Mouse (Mus musculus): ENCODE results near the gene Scn4b.

Scn4b gene

GRCm38 (mm10) chr9:45138191-45139032 is at the start of gene Scn4b:
Gene Scn4b, plus strand, starts transcription at chr9:45138395.
- peak; percentile 82 for DNase-seq (ENCODE audit: low read depth, low spot score)

GRCm38 (mm10) chr9:45090811-45091210 is 47.4 kb upstream of the Scn4b start:
- DNase-seq (ENCODE audit: low read depth, low spot score) = no peak

DNA sequence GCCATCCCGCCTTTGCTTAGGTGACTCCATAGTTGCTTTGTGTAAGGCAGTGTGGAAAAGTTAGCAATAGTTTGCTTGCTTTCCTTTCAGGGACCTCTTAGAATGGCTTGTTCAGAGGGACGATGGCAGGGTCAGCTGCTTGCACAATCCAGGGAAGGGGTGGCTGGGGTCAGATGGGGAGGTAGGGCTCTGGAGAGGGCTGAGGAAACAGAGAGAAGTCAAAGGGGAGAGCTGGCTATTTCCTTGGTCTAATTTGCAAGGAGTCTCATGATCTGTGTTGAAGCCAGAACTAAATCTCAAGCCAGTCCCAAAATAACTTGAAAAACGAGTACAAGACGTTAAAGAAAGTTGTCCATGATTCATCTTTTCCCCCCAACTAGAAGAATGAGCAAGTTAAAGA is 45.6 kb upstream of the Scn4b start:
- no peak for DNase-seq (ENCODE audit: low read depth, low spot score)

DNA sequence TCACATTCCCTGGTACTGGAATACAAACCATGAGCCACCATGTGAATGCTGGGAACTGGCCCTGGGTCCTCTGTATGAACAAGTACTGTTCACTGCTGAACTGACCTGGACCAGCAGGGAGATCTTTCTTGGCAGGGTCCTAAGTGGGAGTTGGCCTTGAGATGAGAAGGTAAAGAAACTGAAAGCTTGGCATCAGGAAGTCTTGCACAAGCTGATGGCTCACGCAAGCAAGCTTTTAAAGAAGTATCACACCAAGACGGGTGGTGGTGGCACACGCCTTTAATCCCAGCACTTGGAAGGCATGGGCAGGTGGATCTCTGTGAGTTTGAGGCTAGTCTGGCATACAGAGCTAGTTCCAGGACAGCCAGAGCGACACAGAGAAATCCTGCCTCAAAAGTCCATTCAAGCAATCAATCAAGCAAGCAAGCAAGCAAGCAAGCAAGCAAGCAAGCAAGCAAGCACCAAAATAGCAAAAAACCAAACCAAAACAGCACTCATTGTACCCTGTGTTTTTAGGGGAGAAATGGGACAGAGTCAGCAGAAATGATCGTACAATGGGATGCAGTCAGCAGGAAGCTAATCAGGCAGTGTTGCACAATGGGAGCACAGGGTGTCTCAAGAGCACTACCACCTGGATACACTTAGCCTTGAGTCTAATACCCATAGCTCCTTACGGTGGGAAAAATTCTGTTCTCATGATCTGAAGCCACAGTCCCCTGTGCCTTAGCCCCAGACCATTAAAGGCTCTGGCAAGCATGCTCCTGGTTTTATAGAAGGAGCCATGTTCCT is 42.9 kb upstream of the Scn4b start:
- DNase-seq (ENCODE audit: low read depth, low spot score) = no peak

GRCm38 (mm10) chr9:45097877-45098276 is 40.3 kb upstream of the Scn4b start:
- no peak for DNase-seq (ENCODE audit: low read depth, low spot score)

DNA sequence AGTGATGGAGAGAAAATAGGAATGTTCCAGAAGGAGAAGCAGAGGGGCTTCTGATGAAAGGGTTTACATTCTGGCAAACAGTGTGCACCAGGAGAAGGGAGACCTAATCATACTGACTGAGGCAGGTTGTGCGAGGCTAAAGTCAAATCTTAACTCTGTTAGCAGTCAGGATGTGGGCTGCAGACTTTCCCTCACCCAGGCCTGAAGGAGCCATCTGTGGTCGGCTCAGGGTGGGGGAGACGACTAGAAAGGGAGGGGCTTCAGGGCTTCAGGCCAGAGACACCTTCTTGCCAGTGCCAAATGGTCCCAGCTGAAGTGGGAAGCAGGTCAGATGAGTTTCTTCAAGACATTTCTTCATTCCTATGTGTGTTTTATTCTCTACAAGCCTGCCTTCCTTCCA is 39.8 kb upstream of the Scn4b start:
- no peak for DNase-seq (ENCODE audit: low read depth, low spot score)

DNA sequence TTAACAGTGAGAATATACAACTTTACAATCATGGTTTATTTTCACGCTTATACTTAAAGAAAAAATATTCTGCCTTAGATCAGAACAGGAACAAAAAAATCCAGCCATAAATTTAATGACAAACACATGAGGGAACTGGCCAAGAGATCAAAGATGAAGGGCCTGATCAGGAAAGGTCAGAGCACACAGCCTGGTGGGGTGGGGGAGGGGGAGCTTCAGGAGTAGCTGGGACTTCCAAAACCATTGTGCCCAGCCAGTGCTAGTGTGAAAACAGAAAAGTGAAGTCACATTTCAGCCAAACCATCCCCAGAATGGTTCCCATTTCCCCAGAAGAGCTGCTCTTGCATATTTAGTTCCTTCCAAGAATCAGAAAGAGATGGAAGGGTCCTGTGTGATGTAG is 35.7 kb upstream of the Scn4b start:
- no peak for DNase-seq (ENCODE audit: low read depth, low spot score)

DNA sequence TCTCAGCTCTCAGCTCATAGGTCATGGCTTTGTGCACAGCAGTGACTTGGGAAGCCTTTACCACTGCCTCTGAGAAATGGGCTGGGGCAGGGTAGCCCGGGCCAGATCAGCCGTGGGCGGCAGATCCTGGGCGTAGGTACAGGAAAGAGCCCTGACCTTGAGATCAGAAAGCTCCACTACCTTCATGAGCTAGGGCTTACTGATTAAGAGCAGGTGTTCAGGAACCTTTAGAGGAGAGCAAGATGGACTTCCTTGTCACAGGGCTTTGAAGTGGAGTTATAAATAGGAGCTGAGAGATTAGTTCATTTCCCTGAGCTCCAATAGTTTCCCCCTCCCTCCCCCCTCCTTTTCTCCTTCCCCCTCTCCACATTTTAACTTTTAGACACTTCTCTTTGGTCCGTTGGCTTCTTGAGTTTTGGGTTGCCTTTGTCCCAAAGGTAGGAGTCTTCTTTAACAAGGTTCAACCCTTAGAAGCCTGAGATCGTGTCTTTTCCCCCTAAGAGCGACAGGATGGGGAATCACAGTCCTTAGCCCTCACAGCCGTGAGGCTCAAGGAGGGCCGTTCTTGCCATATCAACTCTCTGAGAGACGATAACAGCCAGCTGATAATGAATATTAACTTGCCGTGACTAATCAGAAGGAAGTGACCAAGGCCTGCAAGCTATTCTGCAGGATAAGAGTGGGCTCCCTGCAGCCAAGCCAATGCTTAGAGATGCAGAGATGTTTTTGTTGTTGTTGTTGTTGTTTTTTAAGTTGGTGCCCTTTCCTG is 34.8 kb upstream of the Scn4b start:
- no peak for DNase-seq (ENCODE audit: low read depth, low spot score)

DNA sequence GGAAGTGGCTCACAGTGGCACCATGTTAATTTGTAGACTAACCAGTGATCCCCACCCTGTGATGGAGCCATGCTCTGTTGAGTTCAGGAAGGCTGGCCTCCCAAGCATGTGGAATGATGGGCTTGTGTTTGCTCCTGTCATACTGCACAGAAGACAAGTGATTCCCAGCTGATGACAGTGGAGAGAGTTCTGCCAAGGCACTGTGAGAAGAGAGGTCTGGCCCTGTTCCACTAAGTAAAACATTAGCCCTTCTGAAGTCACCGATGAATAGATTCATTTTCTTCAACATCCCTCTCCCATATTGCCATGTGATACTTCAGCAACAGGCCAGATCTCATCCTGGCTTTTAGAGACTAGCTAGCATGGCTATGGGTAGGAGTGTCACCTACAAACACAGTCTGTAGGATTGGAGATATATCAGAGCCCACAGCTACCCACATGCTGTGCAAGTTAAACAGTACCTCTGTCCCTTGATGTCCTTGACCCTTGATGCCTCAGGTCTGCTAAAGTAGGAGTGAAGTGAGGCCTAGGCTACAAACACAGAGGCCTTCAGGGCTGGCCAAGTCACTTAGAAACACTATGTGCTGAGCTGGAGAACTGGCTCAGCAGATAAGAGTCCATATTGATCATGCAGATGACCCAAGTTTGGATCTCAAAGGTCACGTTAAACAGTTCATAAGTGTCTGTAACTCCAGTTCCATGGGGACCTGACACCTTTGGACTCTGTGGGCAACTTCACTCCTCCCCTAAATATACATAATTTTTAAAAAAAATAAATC is 32.4 kb upstream of the Scn4b start:
- no peak for DNase-seq (ENCODE audit: low read depth, low spot score)

DNA sequence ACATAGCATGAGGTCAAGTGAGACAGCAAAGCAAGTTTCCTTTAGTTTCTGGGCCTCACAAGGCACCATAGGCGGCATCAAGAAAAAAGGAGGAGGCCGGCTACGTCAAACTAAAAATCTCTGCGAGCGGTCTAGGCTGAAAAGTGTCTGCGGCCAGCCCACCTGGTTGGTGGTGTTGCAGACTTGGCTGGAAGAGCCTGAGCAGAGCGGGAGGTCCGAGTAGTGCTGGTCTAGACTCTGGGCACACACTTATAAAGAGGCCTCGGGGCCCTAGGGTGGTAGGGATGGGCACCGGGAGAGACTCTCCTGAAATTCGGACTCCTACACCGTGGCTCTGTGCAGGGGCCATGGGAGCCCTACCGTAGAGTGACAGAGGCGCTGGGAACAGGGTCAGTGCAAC is 22.5 kb upstream of the Scn4b start:
- no peak for DNase-seq (ENCODE audit: low read depth, low spot score)

GRCm38 (mm10) chr9:45116819-45117218 is 21.4 kb upstream of the Scn4b start:
- DNase-seq (ENCODE audit: low read depth, low spot score) = no peak

GRCm38 (mm10) chr9:45117741-45118431 is 20.3 kb upstream of the Scn4b start, which contains the start of gene Scn2b:
Gene Scn2b, plus strand, starts transcription at chr9:45117782.
- DNase-seq (ENCODE audit: low read depth, low spot score) = no peak

DNA sequence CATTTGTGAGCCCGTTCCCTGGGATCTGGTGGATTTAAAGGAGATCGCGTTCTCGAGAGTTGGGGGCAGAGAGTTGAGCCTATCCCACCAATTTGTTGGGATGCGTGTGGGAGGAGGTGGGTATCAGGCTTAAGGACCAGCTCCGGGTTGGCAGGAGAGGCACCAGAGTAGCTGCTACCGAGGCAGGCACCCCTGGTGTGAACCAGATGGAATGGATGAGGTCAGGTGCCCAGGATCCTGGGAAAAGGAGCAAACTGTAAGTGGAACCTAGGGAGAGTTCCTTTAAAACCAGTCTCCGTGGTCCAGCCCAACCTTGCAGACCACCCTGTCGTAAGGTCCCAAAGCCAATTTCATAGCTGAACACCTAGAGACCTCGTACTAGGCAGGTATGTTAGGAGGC is 19.6 kb upstream of the Scn4b start:
- no peak for DNase-seq (ENCODE audit: low read depth, low spot score)

- no peak for DNase-seq (ENCODE audit: low read depth, low spot score)
Observed at GRCm38 (mm10) chr9:45119316-45119953, 18.8 kb upstream of the Scn4b start.

- no peak for DNase-seq (ENCODE audit: low read depth, low spot score)
Observed at GRCm38 (mm10) chr9:45119954-45120530, 18.2 kb upstream of the Scn4b start.

GRCm38 (mm10) chr9:45120567-45120966 is 17.6 kb upstream of the Scn4b start:
- no peak for DNase-seq (ENCODE audit: low read depth, low spot score)

DNA sequence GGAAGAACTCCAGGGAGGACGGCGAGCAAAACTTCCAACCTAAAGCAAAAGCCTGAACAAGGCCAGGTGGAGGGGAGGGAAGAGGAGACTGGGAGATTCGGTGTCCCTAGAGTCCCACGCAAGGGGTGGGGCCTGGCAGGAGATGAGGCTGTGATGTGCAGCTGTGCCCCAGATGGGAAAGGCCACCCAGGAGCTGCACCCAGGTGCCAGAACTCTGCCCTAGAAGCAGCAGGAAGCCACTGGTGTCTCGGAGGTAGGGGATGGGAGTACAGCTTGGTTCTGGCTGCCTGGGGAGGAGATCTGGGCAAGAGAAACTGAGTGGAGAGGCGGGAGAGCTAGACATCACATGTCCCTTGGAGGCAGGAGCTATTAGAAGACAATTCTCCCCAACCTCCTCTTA is 17.2 kb upstream of the Scn4b start:
- DNase-seq (ENCODE audit: low read depth, low spot score) = no peak

GRCm38 (mm10) chr9:45121769-45122168 is 16.4 kb upstream of the Scn4b start:
- peak; percentile 66 for DNase-seq (ENCODE audit: low read depth, low spot score)

DNA sequence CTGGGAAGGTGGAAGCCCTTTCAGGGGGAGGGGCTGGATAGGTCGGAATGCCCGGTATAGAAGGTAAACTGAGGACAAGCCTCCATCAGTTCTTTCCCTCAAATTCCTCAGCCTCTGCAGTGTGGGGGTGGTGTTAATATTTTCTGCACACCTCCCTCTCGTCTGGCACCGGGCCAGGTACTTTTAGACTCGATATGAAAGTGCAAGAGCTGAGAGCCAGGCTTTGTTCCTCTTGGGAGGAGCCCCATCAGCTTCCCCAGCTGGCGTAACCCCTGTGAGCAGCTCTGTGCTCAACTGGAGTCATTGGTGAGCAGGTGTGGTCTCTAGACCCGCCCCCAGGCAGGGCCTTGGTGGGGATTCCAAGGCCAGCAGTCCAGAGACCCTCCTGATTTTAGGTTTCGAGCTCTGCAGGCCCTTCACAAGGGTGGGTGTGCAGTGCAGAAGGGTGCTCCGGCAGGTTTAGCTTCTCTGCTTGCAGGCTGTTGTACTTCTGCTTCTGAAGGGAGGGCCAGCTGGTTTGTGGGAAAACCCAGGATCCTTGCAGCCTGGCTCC is 15.9 kb upstream of the Scn4b start:
- DNase-seq (ENCODE audit: low read depth, low spot score) = no peak

DNA sequence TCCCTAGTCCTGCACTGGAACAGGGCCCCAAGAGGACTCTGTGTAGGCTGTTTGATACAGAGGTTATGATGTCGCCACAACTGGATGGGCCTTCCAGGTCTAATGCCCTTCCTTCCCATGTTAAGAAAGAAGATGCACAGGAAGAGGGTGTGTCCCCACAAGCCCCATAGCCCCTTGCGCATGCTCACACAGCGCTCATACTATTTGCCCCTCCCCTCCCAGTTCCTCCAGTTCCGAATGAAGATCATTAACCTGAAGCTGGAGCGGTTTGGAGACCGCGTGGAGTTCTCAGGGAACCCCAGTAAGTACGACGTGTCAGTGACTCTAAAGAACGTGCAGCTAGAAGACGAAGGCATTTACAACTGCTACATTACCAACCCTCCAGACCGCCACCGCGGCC is 13.0 kb upstream of the Scn4b start:
- DNase-seq (ENCODE audit: low read depth, low spot score) = no peak

Data from skeletal muscle tissue, adult 2 months (tissue).